ENCODE assay signal across 22 mouse cellular contexts in the genomic region with DNA sequence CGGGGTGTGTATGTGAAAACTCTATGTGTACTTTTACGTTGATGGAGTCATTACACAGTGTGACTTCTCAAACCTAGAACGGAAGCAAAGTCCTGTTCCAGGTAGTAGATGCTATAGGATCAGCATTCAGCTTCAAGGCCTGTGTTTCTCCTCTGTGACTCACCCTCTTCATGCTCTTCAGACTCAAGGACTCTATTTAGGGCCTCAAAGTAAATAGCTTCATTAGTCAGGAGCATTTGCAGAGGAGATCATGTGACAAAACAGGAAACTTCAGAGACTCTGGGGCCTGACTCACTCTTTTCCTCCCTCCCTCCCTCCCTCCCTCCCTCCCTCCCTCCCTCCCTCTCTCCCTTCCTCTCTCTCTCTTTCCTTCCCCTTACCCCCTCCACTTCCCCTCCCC.
A peak's percentile ranks its signal among the peaks of the same experiment; 100 is the strongest.
DNase-seq lines count a peak whose midpoint lies in the region; ATAC-seq and TF ChIP-seq lines count a peak whose summit lies in the region.
"Had no signal": no experiment of that assay in that cellular context is flagged by ENCODE, and none has a peak within 500 bp of the region (broad histone marks: within the 10 kb centered on the region; RNA-seq: fewer than 3 reads in every experiment).

No protein-coding gene starts in this region.

- no peak for TF ChIP-seq CTCF in bone marrow macrophage, adult 2 months (IDR thresholded peaks at IDR 0.05; ENCODE audit: low read depth, low read length)
- TF ChIP-seq CTCF in olfactory bulb, adult 2 months (IDR thresholded peaks at IDR 0.05; ENCODE audit: insufficient read depth, low read depth, low read length) = no peak
- no peak for TF ChIP-seq CTCF in midbrain, postnatal 0 days (IDR thresholded peaks at IDR 0.05)

- H3K4me2 ChIP-seq in midbrain, postnatal 0 days (ENCODE audit: low read depth, low read length, poor library complexity, severe bottlenecking) = no peak overlapping the region
- no peak overlapping the region for H3K4me2 ChIP-seq in liver, embryonic 11.5 days
- H3K4me2 ChIP-seq: hindbrain, embryonic 13.5 days had no signal

- no peak for ATAC-seq in midbrain, postnatal 0 days (ENCODE audit: low FRiP score)
- ATAC-seq in liver, embryonic 11.5 days (replicated peaks; ENCODE audit: low FRiP score) = no peak
- ATAC-seq: forebrain, embryonic 14.5 days had no signal

- no peaks in the 10 kb centered on the region for H3K36me3 ChIP-seq in midbrain, postnatal 0 days (ENCODE audit: insufficient read depth, low read length)
- H3K36me3 ChIP-seq in liver, embryonic 11.5 days (ENCODE audit: control insufficient read depth, insufficient read depth, low read length) = no peaks in the 10 kb centered on the region
- H3K36me3 ChIP-seq: embryonic facial prominence, embryonic 10.5 days; forebrain, embryonic 10.5 days; heart, embryonic 10.5 days; hindbrain, embryonic 13.5 days had no signal

- DNase-seq in 3T3-L1 (ENCODE audit: low read depth, low spot score) (peak; percentile 64), 416B (ENCODE audit: low read depth) (peak; percentile 15)
- no peak for DNase-seq in midbrain, postnatal 0 days (ENCODE audit: low spot score)
- DNase-seq in testis, postnatal 14 days (ENCODE audit: low spot score) = no peak
- DNase-seq in liver, embryonic 11.5 days (ENCODE audit: low spot score) = no peak
- DNase-seq: adrenal gland, adult 8-10 months; adrenal gland, postnatal 36 days; cerebellum, adult 11-12 months; cerebellum, adult 9-10 months; gastrocnemius, postnatal 10 days; heart, adult 18-20 months; heart, postnatal 10 days had no signal

- peak overlapping the region; percentile 81 for H3K27ac ChIP-seq in bone marrow macrophage, adult 2 months (ENCODE audit: insufficient read depth, low read depth, low read length)
- peak overlapping the region; percentile 75; the same call in 1 of the 2 replicates for H3K27ac ChIP-seq in olfactory bulb, adult 2 months (ENCODE audit: insufficient read depth, low read depth, low read length)
- H3K27ac ChIP-seq in midbrain, postnatal 0 days (ENCODE audit: low read depth, low read length) = no peak overlapping the region
- H3K27ac ChIP-seq in liver, embryonic 11.5 days (ENCODE audit: low read depth, low read length) = no peak overlapping the region
- H3K27ac ChIP-seq: embryonic facial prominence, embryonic 10.5 days; forebrain, embryonic 10.5 days; heart, embryonic 10.5 days; hindbrain, embryonic 13.5 days; hindbrain, postnatal 0 days had no signal

- H3K4me3 ChIP-seq in bone marrow macrophage, adult 2 months (ENCODE audit: insufficient read depth, low read length) = no peak overlapping the region
- no peak overlapping the region for H3K4me3 ChIP-seq in olfactory bulb, adult 2 months (ENCODE audit: insufficient read depth, low read depth, low read length)
- no peak overlapping the region for H3K4me3 ChIP-seq in midbrain, postnatal 0 days (ENCODE audit: low read depth, low read length)
- no peak overlapping the region for H3K4me3 ChIP-seq in liver, embryonic 11.5 days (ENCODE audit: low read depth, low read length)
- H3K4me3 ChIP-seq: embryonic facial prominence, embryonic 10.5 days; erythroblast, embryonic 14.5 days; forebrain, embryonic 10.5 days; heart, embryonic 10.5 days; hindbrain, embryonic 13.5 days had no signal

- TF ChIP-seq POLR2A in bone marrow macrophage, adult 2 months (IDR thresholded peaks at IDR 0.05; ENCODE audit: borderline replicate concordance, low read depth, low read length) = no peak
- TF ChIP-seq POLR2A in olfactory bulb, adult 2 months (IDR thresholded peaks at IDR 0.05; ENCODE audit: insufficient read depth, low read depth, low read length) = no peak

- H3K27me3 ChIP-seq in midbrain, postnatal 0 days (ENCODE audit: insufficient read depth, low read length) = no peaks in the 10 kb centered on the region
- H3K27me3 ChIP-seq in liver, embryonic 11.5 days (replicated peaks; ENCODE audit: control insufficient read depth, insufficient read depth, low read length) = no peaks in the 10 kb centered on the region
- H3K27me3 ChIP-seq: CH12.LX; hindbrain, embryonic 13.5 days had no signal

- 73% methylated on average over 3 of the region's 3 CpGs for WGBS in olfactory bulb, adult 2 months
- WGBS in midbrain, postnatal 0 days = 93% methylated on average over 3 of the region's 3 CpGs
- 89% methylated on average over 3 of the region's 3 CpGs for WGBS in liver, embryonic 11.5 days

- no peaks in the 10 kb centered on the region for H3K9me3 ChIP-seq in midbrain, postnatal 0 days (ENCODE audit: low read length)
- no peaks in the 10 kb centered on the region for H3K9me3 ChIP-seq in liver, embryonic 11.5 days (ENCODE audit: control insufficient read depth, low read length)
- H3K9me3 ChIP-seq: embryonic facial prominence, embryonic 10.5 days; forebrain, embryonic 10.5 days; heart, embryonic 10.5 days; hindbrain, embryonic 13.5 days had no signal

- H3K4me1 ChIP-seq in bone marrow macrophage, adult 2 months (ENCODE audit: control insufficient read depth, insufficient read depth, low read length) = peaks cover 13% of the 10 kb centered on the region
- H3K4me1 ChIP-seq in olfactory bulb, adult 2 months (ENCODE audit: control insufficient read depth, insufficient read depth, low read length) = no peaks in the 10 kb centered on the region
- H3K4me1 ChIP-seq in midbrain, postnatal 0 days (ENCODE audit: insufficient read depth, low read length) = no peaks in the 10 kb centered on the region
- no peaks in the 10 kb centered on the region for H3K4me1 ChIP-seq in liver, embryonic 11.5 days (replicated peaks; ENCODE audit: control insufficient read depth, insufficient read depth, low read length)
- H3K4me1 ChIP-seq: embryonic facial prominence, embryonic 10.5 days; forebrain, embryonic 10.5 days; heart, embryonic 10.5 days; hindbrain, embryonic 13.5 days had no signal

- no peak overlapping the region for H3K9ac ChIP-seq in midbrain, postnatal 0 days (replicated peaks; ENCODE audit: low read length, poor library complexity, severe bottlenecking)
- no peak overlapping the region for H3K9ac ChIP-seq in liver, embryonic 11.5 days (ENCODE audit: low read depth, low read length)
- H3K9ac ChIP-seq: hindbrain, embryonic 13.5 days had no signal

Comparison
In these comparisons a context has a peak if more than half of its experiments do, and no peak if none do; other contexts are left out.
1. DNase-seq: peak in 3T3-L1 (single experiment) and 416B (single experiment); none in midbrain, postnatal 0 days (single experiment), testis, postnatal 14 days (single experiment) and liver, embryonic 11.5 days (single experiment).
2. H3K27ac ChIP-seq: peak in bone marrow macrophage, adult 2 months (single experiment) and olfactory bulb, adult 2 months (single experiment); none in midbrain, postnatal 0 days (single experiment) and liver, embryonic 11.5 days (single experiment).